Mouse (Mus musculus) forebrain, postnatal 0 days (tissue): Measurements from ENCODE around the gene Gstm4. TPM values are rescaled to one million over a fixed set of nuclear protein-coding genes. Genes with fewer than 3 reads are reported as not detected.
A peak's percentile ranks its signal among the peaks of the same experiment; 100 is the strongest.

Source experiments
- ATAC-seq: fragments of 200-750 bp; cut with Nextera tagmentation; 2 replicates; pipeline ENCODE4 v1.8.0; 2017; ENCODE audit warnings: mild to moderate bottlenecking, moderate library complexity
- DNase-seq: peaks from one replicate; pipeline ENCODE4 v3.0.0-alpha.2; 2015
- H3K27ac ChIP-seq: fragments of 300-500 bp; sonication (generic); 2 replicates; pipeline ENCODE4 v1.5.1; 2014; ENCODE audit warnings: low read depth, mild to moderate bottlenecking, antibody characterized with exemption, low read length, moderate library complexity, mixed read lengths
- H3K27me3 ChIP-seq: fragments of 300-500 bp; sonication (generic); 2 replicates; pipeline ENCODE4 v1.6.1; 2014; ENCODE audit warnings: mild to moderate bottlenecking, low read length, mixed read lengths; ENCODE audit not compliant: insufficient read depth
- H3K36me3 ChIP-seq: fragments of 300-500 bp; sonication (generic); 2 replicates; pipeline ENCODE4 v1.6.1; 2014; ENCODE audit warnings: mild to moderate bottlenecking, moderate library complexity; ENCODE audit not compliant: insufficient read depth
- H3K4me1 ChIP-seq: fragments of 300-500 bp; sonication (generic); 2 replicates; pipeline ENCODE4 v1.6.1; 2014; ENCODE audit warnings: antibody characterized with exemption; ENCODE audit not compliant: insufficient read depth
- H3K4me2 ChIP-seq: fragments of 300-500 bp; sonication (generic); 2 replicates; pipeline ENCODE4 v1.6.1; 2014; ENCODE audit warnings: low read depth, mild to moderate bottlenecking, moderate library complexity
- H3K4me3 ChIP-seq: fragments of 300-500 bp; sonication (generic); 2 replicates; pipeline ENCODE4 v1.5.1; 2014; ENCODE audit warnings: low read depth, low read length, mixed read lengths
- H3K9ac ChIP-seq: fragments of 300-500 bp; sonication (generic); 2 replicates; pipeline ENCODE4 v1.6.1; 2014; ENCODE audit warnings: mild to moderate bottlenecking
- H3K9me3 ChIP-seq: fragments of 300-500 bp; sonication (generic); 2 replicates; pipeline ENCODE4 v1.6.1; 2016; ENCODE audit warnings: low read length
- CTCF ChIP-seq: sonication (generic); IDR thresholded peaks from 2 replicates; pipeline ENCODE4 v1.5.1; 2016; ENCODE audit warnings: antibody characterized with exemption, control low read depth, low read depth
- WGBS: fragments of 180-500 bp; shearing (Covaris S2); extraction: QIAGEN DNeasy Blood & Tissue Kit; methylation state at CpG from one replicate; pipeline ENCODE4 v1.1.7; 2014; 5-methylcytosine and 5-hydroxymethylcytosine counted together
- polyA plus RNA-seq: library from polyadenylated mRNA; unstranded; fragments of >200 nt; fragmentation: Nextera tagmentation; extraction: Ambion mirVana; gene quantifications from 2 replicates; pipeline ENCODE4 v1.2.1, GENCODE M21; 2015
- total RNA-seq: library from RNA; depleted of rRNA; stranded (reverse); fragments of >200 nt; gene quantifications from 2 replicates; pipeline ENCODE4 v1.2.3, GENCODE M21; 2014

Gstm4 gene
- total and polyA plus RNA-seq, 2 experiments from 2014 or later = 5.6 to 22.9 TPM

DNA sequence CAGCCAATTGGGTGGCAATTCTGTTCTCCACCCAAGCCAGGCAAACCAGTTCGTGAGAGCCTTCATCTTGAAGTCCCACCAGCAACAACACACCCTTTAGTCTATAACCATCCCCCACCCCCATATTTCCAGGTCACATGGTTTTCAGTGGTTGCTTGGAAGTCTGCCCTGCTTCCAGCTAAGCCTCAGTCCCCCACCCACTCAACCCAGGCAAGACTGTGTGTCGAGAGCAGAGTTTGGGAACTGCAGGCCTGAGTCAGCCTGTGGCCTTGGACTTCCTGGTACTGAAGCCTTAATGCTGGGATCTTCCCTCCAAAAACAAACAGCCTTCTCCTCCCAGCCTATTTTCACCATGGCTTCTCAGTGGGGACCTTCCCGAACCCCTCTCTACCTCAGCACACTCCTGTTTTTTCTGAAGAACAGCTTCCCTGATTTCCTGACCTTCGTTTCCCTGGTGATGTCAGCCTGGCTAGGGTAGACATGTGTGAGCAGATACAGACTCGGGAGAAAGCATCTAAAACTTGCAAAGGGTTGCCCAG is 44.2 kb upstream of the Gstm4 start:
- WGBS = 53% methylated on average over 5 of the region's 5 CpGs
- Histone ChIP-seq H3K4me3 (no peak overlapping the region), H3K27me3 (no peaks in the 10 kb centered on the region), H3K4me2 (no peak overlapping the region), H3K36me3 (no peaks in the 10 kb centered on the region), H3K9me3 (no peaks in the 10 kb centered on the region), H3K27ac (no peak overlapping the region), H3K9ac (no peak overlapping the region), H3K4me1 (peaks cover 13% of the 10 kb centered on the region)
- DNase-seq (no peak), ATAC-seq (no peak)
- TF ChIP-seq CTCF = no peak

DNA sequence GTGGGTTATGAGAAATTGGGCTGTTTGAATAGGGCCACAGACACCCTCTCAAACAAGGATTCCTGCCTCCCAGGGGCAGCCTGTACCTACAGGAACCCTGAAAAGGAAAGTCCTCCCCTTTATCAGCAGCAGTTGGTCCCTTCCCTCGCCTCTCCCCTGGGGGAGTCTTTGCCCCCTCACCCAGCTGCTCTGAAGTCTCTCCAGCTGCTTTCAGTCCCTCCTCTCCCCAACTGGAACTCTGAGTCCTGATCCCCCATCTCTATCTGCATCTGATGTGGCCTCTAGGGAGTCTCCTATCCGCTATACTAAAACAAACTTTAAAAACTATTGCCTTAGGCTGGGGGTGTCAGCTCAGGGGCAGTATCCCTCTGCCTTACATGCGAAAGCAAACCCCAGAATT is 42.6 kb upstream of the Gstm4 start:
- DNase-seq (no peak), ATAC-seq (no peak)
- WGBS = 82% methylated on average over 3 of the region's 3 CpGs
- H3K4me3 ChIP-seq = no peak overlapping the region
- H3K4me1 ChIP-seq = peaks cover 21% of the 10 kb centered on the region
- no peaks in the 10 kb centered on the region for H3K36me3 ChIP-seq
- no peak overlapping the region for H3K4me2 ChIP-seq
- H3K9ac ChIP-seq = no peak overlapping the region
- no peak for TF ChIP-seq CTCF
- H3K9me3 ChIP-seq = no peaks in the 10 kb centered on the region
- no peak overlapping the region for H3K27ac ChIP-seq
- H3K27me3 ChIP-seq = no peaks in the 10 kb centered on the region

DNA sequence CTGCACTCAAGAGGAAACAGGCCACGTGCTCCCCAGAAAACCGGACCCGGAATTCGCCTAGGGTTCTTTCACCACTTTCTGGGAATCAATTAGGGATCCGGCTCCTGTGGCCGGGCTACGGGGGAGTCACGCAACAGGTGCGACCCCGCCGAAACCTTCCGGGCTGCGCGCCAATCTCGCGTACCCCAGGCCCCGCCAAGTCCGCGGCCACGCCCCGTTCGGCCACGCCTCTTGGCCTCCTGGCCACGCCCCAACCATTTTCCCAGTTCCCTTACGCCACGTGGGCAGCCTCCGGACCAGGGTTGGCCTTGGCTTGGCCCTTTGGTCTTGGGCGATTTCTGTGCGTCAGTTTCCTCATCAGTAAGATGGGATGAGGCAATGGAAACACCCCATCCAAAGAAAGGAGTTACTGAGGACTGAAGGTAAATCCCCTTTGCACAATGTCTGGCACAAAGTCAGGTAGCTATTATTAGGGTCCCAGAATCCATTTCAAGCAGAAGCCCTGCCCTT is 41.8 kb upstream of the Gstm4 start, which contains the start of gene Ampd2:
Gene Ampd2, minus strand, starts transcription at position 182 of the 510 bp plus-strand sequence.
- no peak for TF ChIP-seq CTCF
- peak within 1 kb of the TSS; percentile 100 for H3K4me2 ChIP-seq
- no peak for ATAC-seq
- H3K9ac ChIP-seq = peak within 1 kb of the TSS; percentile 75
- WGBS = 4% methylated on average over 29 of the region's 29 CpGs
- no peaks in the 10 kb centered on the region for H3K27me3 ChIP-seq
- H3K4me1 ChIP-seq = peaks cover 26% of the 10 kb centered on the region
- H3K4me3 ChIP-seq = peak within 1 kb of the TSS; percentile 50
- no peaks in the 10 kb centered on the region for H3K36me3 ChIP-seq
- peak within 1 kb of the TSS; percentile 80 for H3K27ac ChIP-seq
- no peaks in the 10 kb centered on the region for H3K9me3 ChIP-seq
- no peak for DNase-seq

DNA sequence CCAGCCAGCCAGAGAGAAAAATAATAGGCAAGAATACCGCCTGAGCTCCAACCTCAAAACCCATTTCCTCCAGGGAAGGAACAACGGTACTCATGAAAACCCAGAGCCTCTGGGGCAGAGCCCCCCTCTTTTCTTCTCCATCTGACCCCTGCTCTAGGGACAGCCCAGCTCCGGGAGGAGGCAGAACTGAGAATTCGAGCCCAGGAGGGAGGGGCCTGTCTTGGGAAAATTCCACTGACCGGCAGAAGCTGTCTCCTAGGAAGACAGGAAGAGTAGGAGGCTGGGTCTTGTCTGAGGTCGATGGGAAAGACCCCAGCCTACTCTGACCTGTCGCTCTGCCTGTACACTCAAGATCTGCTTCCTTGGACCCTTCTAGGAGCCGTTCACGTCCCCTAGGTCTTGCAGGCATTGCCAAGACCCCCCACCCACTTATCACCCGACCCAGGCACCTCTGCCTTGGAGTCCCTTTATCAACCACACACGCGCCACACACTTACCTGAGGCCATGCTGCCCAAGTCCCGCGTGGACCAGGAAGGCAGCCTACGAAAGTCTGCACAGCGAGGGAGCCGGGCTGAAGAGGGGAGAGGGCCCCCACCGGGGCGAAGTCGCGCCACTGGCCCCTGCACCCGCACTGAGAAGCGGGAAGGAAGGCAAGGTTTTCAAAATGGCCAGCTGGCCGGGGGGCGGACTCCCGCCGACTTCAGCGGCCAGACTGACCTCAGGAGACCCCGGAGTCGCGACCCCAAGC is 41.2 kb upstream of the Gstm4 start:
- Histone ChIP-seq H3K27ac (peak overlapping the region; percentile 80), H3K27me3 (no peaks in the 10 kb centered on the region), H3K4me1 (peaks cover 26% of the 10 kb centered on the region), H3K9me3 (no peaks in the 10 kb centered on the region), H3K4me2 (peak overlapping the region; percentile 100), H3K4me3 (peak overlapping the region; percentile 50), H3K36me3 (peaks cover under 1% of the 10 kb centered on the region; the same call in 1 of the 2 replicates), H3K9ac (peak overlapping the region; percentile 75)
- 2% methylated on average over 31 of the region's 31 CpGs for WGBS
- peak; percentile 46 for ATAC-seq
- no peak for TF ChIP-seq CTCF
- DNase-seq = no peak

DNA sequence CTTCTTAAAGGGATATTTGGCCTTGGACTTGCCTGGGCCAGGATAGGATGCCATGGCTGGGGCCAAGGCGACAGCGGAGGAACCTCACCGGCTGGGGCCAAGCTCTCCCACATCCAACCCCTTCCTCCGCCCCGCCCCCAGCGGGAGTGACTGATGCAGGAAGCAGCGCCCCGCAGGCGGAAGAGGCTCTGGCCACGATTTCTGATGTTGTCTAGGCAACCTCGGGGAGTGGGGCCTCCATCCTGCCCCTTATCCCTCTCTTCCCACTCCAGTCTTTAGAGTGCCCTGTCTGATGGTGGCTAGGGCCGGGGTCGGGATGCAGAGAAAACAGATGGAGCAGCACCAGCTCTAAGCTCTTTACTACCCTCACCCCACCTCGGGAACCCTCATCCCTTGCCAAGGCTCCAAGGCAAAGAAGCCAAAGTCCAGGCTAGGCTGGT is 40.6 kb upstream of the Gstm4 start:
- Histone ChIP-seq H3K9ac (peak overlapping the region; percentile 75), H3K36me3 (peaks cover 5% of the 10 kb centered on the region; the same call in 1 of the 2 replicates), H3K9me3 (no peaks in the 10 kb centered on the region), H3K4me2 (peak overlapping the region; percentile 100), H3K4me1 (peaks cover 26% of the 10 kb centered on the region), H3K27me3 (no peaks in the 10 kb centered on the region), H3K27ac (peak overlapping the region; percentile 80), H3K4me3 (peak overlapping the region; percentile 50)
- WGBS = 10% methylated on average over 14 of the region's 14 CpGs
- peak; percentile 94 for ATAC-seq
- DNase-seq = peak; percentile 89
- peak; percentile 60 for TF ChIP-seq CTCF

DNA sequence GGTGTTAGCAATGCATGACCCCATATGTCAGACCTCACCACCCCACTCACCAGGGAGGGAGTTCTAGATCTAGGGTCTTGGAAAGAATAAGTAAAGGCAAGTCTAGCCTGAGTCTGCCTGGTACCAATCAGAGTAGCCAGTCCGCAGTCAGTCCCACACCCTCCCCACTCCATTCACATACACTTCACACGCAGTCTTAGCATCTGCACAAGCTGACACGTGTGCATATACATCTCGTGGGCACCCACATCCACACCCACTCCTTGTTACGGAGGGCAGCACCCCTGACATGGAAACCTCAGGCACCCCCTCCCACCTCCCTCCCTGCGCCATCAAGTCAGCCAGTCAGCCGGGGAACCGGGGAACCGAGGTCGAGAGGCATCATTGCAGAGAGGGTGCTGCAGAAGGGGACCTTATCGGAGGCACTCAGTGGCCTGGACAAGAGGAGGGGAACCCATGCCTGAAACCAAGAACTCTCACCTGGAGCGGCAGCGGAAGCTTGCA is 40.1 kb upstream of the Gstm4 start:
- peak overlapping the region; percentile 75 for H3K9ac ChIP-seq
- H3K4me3 ChIP-seq = peak overlapping the region; percentile 50
- no peaks in the 10 kb centered on the region for H3K9me3 ChIP-seq
- no peak for TF ChIP-seq CTCF
- peaks cover 26% of the 10 kb centered on the region for H3K4me1 ChIP-seq
- WGBS = 10% methylated on average over 13 of the region's 13 CpGs
- H3K4me2 ChIP-seq = peak overlapping the region; percentile 100
- H3K36me3 ChIP-seq = peaks cover 10% of the 10 kb centered on the region
- H3K27ac ChIP-seq = peak overlapping the region; percentile 80
- ATAC-seq (peak; percentile 42), DNase-seq (no peak)
- H3K27me3 ChIP-seq = no peaks in the 10 kb centered on the region
